Mouse (Mus musculus): Measurements from ENCODE around the gene Mrps34. TPM values are rescaled to one million over a fixed set of nuclear protein-coding genes. Genes with fewer than 3 reads are reported as not detected.

Mrps34 gene
- polyA plus RNA-seq, 1 experiment from 2014 or later, result 85.6 TPM

DNA sequence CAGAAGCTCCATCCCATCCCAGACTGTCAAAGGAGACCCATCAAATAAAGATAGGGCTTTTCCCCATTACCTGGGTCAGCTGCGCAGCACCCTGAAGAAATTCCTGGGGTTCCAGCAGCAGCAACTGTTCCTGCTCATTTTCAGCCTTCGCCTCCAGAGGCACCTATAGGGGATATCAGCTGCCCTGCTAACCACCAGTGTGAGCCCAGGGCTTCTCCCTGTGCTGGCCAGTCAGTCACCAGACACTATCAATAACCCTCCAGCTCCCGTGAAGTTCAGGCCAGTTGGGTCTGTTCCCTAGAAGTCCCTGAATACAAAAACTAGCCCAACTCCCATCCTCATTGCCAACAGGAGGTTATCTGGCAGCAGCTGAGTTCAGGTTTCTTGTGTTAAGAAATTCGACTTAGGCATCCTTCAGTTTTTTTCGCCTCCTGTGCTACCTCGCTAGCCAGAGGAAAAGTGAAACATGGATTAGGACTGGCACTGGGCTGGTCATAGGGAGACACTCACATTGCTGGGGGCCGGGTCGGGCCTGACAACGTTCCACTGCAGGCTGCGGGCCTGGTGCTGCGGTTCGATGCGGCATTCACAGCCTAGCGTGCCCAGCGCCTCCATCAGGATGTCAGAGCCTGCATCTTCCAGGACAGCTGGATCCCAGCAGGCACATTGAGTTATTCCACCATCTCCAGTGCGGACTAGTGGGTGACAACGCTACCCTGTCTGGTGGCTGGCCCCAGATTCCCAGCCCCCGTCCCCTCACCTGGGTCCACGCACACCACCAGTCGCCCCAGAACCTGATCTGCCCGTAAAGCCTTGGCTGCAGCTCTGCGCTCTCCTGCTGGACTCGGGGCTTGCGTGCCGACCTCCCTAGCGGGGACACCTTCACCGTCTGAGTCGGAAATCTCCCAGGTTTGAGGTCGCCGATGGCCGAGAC lies 588 bp upstream of the Mrps34 start:
- peak overlapping the region; percentile 78; the same call in 1 of the 2 replicates for H3K27ac ChIP-seq (ENCODE audit: low read length)
- peak; percentile 6 for ATAC-seq (ENCODE audit: insufficient number of reproducible peaks, insufficient read depth, low FRiP score, low read depth)
- H3K36me3 ChIP-seq (ENCODE audit: control insufficient read depth, insufficient read depth, low read length), result peaks cover 55% of the 10 kb centered on the region
- peaks cover 15% of the 10 kb centered on the region for H3K4me1 ChIP-seq (ENCODE audit: control insufficient read depth, insufficient read depth, low read length)
- H3K9ac ChIP-seq (replicated peaks; ENCODE audit: low read depth, low read length), result peak overlapping the region; percentile 81
- peak overlapping the region; percentile 91 for H3K4me3 ChIP-seq (ENCODE audit: low read depth, low read length)
- H3K27me3 ChIP-seq (ENCODE audit: control insufficient read depth, insufficient read depth, low read length), result no peaks in the 10 kb centered on the region
- no peaks in the 10 kb centered on the region for H3K9me3 ChIP-seq (ENCODE audit: control insufficient read depth, low read depth, low read length)
- WGBS, result 10% methylated on average over 31 of the region's 31 CpGs
- peak overlapping the region; percentile 99 for H3K4me2 ChIP-seq (replicated peaks; ENCODE audit: low read depth, low read length)

DNA sequence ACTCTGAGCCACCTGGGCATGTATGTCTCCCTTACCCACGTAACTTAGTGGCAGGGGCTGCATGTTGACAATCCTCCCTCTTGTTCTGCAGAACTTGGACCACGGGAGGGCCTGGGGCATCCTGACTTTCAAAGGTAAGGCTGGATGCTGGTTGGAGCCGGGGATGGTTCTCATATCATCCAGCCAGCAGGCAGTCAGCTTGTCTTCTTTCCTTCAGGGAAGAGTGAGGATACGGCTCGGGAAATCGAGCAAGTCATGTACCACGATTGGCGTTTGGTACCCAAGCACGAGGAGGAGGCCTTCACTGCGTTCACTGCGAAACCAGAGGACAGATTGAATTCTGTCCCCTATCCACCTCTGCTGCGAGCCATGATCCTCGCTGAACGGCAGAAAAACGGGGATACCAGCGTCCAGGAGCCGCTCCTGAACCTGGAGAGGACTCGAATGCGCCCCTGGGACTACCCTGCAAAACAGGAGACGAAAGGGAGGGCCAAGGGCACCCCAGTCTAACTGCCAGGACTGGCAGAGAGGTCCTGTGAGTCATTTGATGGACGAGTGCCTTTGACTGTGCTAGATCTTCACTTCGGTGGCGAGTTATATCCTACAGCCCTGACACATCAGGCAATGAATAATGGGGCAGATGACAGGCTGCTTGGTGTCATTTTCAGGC lies 790 bp downstream of the Mrps34 start:
- no peak for ATAC-seq (ENCODE audit: insufficient number of reproducible peaks, insufficient read depth, low FRiP score, low read depth)
- WGBS, result 11% methylated on average over 23 of the region's 23 CpGs
- no peaks in the 10 kb centered on the region for H3K27me3 ChIP-seq (ENCODE audit: control insufficient read depth, insufficient read depth, low read length)
- H3K27ac ChIP-seq (ENCODE audit: low read length), result peak overlapping the region; percentile 78
- no peaks in the 10 kb centered on the region for H3K9me3 ChIP-seq (ENCODE audit: control insufficient read depth, low read depth, low read length)
- peak overlapping the region; percentile 99 for H3K4me2 ChIP-seq (replicated peaks; ENCODE audit: low read depth, low read length)
- peaks cover 60% of the 10 kb centered on the region for H3K36me3 ChIP-seq (ENCODE audit: control insufficient read depth, insufficient read depth, low read length)
- peak overlapping the region; percentile 91 for H3K4me3 ChIP-seq (ENCODE audit: low read depth, low read length)
- H3K4me1 ChIP-seq (ENCODE audit: control insufficient read depth, insufficient read depth, low read length), result peaks cover 15% of the 10 kb centered on the region
- H3K9ac ChIP-seq (replicated peaks; ENCODE audit: low read depth, low read length), result peak overlapping the region; percentile 81

DNA sequence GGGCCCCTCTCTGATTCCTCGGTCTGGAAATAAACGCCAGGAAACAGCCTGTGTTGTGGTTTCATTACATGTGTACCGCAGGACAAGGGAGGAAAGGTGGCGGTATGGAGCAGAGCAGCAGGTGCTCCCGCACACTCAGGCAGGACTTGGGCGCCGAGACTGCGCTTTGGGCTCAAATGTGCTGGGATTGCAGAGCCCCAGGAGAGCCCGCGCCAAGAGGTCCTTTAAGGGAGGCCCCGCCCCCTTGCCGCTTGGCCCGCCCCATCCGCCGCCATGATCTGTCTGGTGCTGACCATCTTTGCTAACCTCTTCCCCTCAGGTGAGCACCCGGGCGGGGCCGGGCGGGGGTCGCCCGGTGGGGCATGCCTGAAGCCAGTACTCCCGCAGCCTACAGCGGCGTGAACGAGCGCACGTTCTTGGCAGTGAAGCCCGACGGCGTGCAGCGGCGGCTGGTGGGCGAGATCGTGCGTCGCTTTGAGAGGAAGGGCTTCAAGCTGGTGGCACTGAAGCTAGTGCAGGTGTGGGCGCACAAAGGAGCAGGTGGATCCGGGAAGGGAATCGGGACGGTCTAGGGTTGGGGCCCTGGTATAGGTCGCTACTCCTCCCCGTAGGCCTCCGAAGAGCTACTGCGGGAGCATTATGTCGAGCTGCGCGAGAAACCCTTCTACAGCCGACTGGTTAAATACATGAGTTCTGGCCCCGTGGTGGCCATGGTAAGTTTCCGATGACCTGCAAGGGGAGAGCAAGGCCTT lies 1.5 kb downstream of the Mrps34 start, which contains the start of gene Nme3:
Gene Nme3 (plus strand): TSS at position 260 of the 752 bp plus-strand sequence.
- peak; percentile 80 for ATAC-seq (ENCODE audit: insufficient number of reproducible peaks, insufficient read depth, low FRiP score, low read depth)
- peak within 1 kb of the TSS; percentile 81 for H3K9ac ChIP-seq (replicated peaks; ENCODE audit: low read depth, low read length)
- H3K4me3 ChIP-seq (ENCODE audit: low read depth, low read length), result peak within 1 kb of the TSS; percentile 91
- peaks cover 15% of the 10 kb centered on the region for H3K4me1 ChIP-seq (ENCODE audit: control insufficient read depth, insufficient read depth, low read length)
- H3K27me3 ChIP-seq (ENCODE audit: control insufficient read depth, insufficient read depth, low read length), result no peaks in the 10 kb centered on the region
- H3K9me3 ChIP-seq (ENCODE audit: control insufficient read depth, low read depth, low read length), result no peaks in the 10 kb centered on the region
- H3K27ac ChIP-seq (ENCODE audit: low read length), result peak within 1 kb of the TSS; percentile 78
- peak within 1 kb of the TSS; percentile 99 for H3K4me2 ChIP-seq (replicated peaks; ENCODE audit: low read depth, low read length)
- WGBS, result under 1% methylated on average over 48 of the region's 50 CpGs
- H3K36me3 ChIP-seq (ENCODE audit: control insufficient read depth, insufficient read depth, low read length), result peaks cover 60% of the 10 kb centered on the region

DNA sequence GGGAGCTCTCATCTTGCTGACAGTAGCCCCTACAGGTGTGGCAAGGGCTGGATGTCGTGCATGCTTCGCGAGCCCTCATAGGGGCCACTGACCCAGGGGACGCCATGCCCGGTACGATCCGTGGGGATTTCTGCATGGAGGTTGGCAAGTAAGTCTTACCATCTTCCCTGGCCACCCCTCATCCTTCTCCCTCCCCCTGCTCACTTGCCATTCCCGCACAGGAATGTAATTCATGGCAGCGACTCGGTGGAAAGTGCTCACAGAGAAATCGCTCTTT lies 2.0 kb downstream of the Mrps34 start:
- no peak for ATAC-seq (ENCODE audit: insufficient number of reproducible peaks, insufficient read depth, low FRiP score, low read depth)
- H3K4me2 ChIP-seq (replicated peaks; ENCODE audit: low read depth, low read length), result peak overlapping the region; percentile 99
- no peaks in the 10 kb centered on the region for H3K9me3 ChIP-seq (ENCODE audit: control insufficient read depth, low read depth, low read length)
- H3K27me3 ChIP-seq (ENCODE audit: control insufficient read depth, insufficient read depth, low read length), result no peaks in the 10 kb centered on the region
- no peak overlapping the region for H3K27ac ChIP-seq (ENCODE audit: low read length)
- H3K9ac ChIP-seq (replicated peaks; ENCODE audit: low read depth, low read length), result peak overlapping the region; percentile 71
- 29% methylated on average over 11 of the region's 11 CpGs for WGBS
- peak overlapping the region; percentile 91 for H3K4me3 ChIP-seq (ENCODE audit: low read depth, low read length)
- H3K4me1 ChIP-seq (ENCODE audit: control insufficient read depth, insufficient read depth, low read length), result peaks cover 15% of the 10 kb centered on the region
- H3K36me3 ChIP-seq (ENCODE audit: control insufficient read depth, insufficient read depth, low read length), result peaks cover 62% of the 10 kb centered on the region

DNA sequence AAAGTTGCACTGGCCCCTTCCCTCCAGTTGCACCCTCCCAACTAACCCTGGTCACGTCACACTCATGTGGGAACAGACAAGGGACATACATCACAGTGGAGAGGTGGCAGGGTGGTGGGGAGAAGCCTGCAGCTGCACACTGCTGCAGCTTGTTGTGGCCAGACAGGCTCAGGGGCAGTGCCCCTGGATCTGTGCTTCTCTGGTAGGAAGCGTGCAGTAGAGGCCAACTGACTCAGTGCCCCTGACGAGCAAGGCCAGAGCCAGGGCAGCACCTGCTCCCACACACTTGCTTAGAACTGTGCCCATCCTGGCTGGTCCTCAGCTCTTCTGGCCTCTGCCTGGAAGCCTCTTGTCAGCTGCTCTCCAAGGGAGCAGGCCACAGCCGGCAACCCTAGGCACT lies 2.7 kb downstream of the Mrps34 start:
- Histone ChIP-seq H3K27ac (ENCODE audit: low read length) (no peak overlapping the region), H3K9me3 (ENCODE audit: control insufficient read depth, low read depth, low read length) (no peaks in the 10 kb centered on the region), H3K4me3 (ENCODE audit: low read depth, low read length) (peak overlapping the region; percentile 91; the same call in 1 of the 2 replicates), H3K9ac (replicated peaks; ENCODE audit: low read depth, low read length) (no peak overlapping the region), H3K27me3 (ENCODE audit: control insufficient read depth, insufficient read depth, low read length) (no peaks in the 10 kb centered on the region), H3K4me1 (ENCODE audit: control insufficient read depth, insufficient read depth, low read length) (peaks cover 15% of the 10 kb centered on the region), H3K4me2 (replicated peaks; ENCODE audit: low read depth, low read length) (peak overlapping the region; percentile 99; the same call in 1 of the 2 replicates), H3K36me3 (ENCODE audit: control insufficient read depth, insufficient read depth, low read length) (peaks cover 62% of the 10 kb centered on the region)
- WGBS, result 70% methylated on average over 4 of the region's 4 CpGs
- no peak for ATAC-seq (ENCODE audit: insufficient number of reproducible peaks, insufficient read depth, low FRiP score, low read depth)

DNA sequence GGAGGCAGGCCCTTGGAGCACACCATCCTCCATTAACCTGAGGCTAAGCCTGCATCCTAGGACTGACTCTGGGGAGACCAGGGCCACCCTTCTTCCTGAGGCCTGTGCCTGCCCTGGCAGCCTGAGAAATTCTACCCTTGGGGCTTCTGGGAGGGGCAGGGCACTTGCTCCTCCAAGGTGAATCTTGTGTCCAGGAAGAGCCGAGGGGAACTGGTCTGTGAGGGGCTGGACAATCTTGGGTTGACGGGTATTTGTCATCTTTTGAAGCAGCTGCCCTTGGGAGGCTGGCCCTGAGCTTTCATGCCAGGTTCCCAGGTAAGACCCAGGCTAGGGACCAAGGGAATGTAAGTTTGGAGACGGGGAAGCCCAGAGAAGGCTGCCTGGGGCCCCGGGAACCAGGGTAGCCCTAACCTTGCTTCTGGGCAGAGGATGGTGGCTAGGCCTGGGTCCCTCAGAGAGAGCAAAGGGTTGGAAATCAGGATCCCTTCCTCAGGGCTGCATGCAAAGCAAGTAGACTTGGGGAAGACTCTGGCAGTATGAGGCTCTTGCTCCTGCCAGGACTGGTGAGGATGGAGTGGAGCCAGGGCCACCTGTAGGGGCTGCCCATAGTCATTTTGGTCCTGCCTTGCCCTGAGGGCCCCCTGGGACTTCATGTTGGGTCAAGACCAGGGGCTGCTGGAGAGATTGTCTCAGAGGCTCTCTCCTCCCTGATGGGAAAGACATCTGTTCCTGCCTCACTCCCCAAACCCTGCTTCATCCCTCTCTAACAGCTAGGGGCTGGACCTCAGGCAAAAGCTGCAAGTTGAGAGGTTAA lies 3.3 kb downstream of the Mrps34 start:
- no peak overlapping the region for H3K4me2 ChIP-seq (replicated peaks; ENCODE audit: low read depth, low read length)
- no peak for ATAC-seq (ENCODE audit: insufficient number of reproducible peaks, insufficient read depth, low FRiP score, low read depth)
- H3K9me3 ChIP-seq (ENCODE audit: control insufficient read depth, low read depth, low read length), result no peaks in the 10 kb centered on the region
- H3K36me3 ChIP-seq (ENCODE audit: control insufficient read depth, insufficient read depth, low read length), result peaks cover 63% of the 10 kb centered on the region
- peaks cover 15% of the 10 kb centered on the region for H3K4me1 ChIP-seq (ENCODE audit: control insufficient read depth, insufficient read depth, low read length)
- WGBS, result 80% methylated on average over 4 of the region's 4 CpGs
- no peaks in the 10 kb centered on the region for H3K27me3 ChIP-seq (ENCODE audit: control insufficient read depth, insufficient read depth, low read length)
- H3K4me3 ChIP-seq (ENCODE audit: low read depth, low read length), result peak overlapping the region; percentile 91; the same call in 1 of the 2 replicates
- 0 out of 2 replicates have a peak overlapping the region, but pooled peaks have one; percentile 10 for H3K9ac ChIP-seq (replicated peaks; ENCODE audit: low read depth, low read length)
- no peak overlapping the region for H3K27ac ChIP-seq (ENCODE audit: low read length)

DNA sequence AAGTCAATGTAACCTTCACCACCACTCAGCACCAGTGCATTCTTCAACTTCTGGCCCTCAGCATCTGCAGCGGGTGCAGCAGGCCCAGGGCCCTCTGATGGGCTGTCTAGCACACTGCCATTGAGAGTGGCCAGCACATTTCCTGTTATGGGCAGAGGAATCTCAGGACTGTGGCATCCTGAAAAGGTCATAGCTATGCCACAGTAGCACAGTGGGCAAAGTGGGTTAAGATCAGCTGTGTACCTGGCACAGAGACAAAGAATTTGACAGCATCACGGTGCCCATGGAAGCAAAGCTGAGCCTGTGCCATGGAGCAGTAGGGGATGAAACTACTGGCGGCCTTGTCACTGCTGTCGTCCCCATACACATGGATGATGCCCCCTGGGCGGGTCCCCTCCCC lies 4.2 kb downstream of the Mrps34 start:
- no peak overlapping the region for H3K4me3 ChIP-seq (ENCODE audit: low read depth, low read length)
- 88% methylated on average over 5 of the region's 5 CpGs for WGBS
- no peak overlapping the region for H3K9ac ChIP-seq (replicated peaks; ENCODE audit: low read depth, low read length)

More for the DNA sequence above, 4.2 kb downstream of the Mrps34 start:
- no peak for ATAC-seq (ENCODE audit: insufficient number of reproducible peaks, insufficient read depth, low FRiP score, low read depth)
- H3K4me2 ChIP-seq (replicated peaks; ENCODE audit: low read depth, low read length), result no peak overlapping the region
- H3K9me3 ChIP-seq (ENCODE audit: control insufficient read depth, low read depth, low read length), result no peaks in the 10 kb centered on the region
- peaks cover 67% of the 10 kb centered on the region for H3K36me3 ChIP-seq (ENCODE audit: control insufficient read depth, insufficient read depth, low read length)
- H3K4me1 ChIP-seq (ENCODE audit: control insufficient read depth, insufficient read depth, low read length), result peaks cover 7% of the 10 kb centered on the region
- H3K27me3 ChIP-seq (ENCODE audit: control insufficient read depth, insufficient read depth, low read length), result no peaks in the 10 kb centered on the region
- H3K27ac ChIP-seq (ENCODE audit: low read length), result no peak overlapping the region

All from stomach, embryonic 14.5 days (tissue).